In genomic region chr19:17366364-17367090, GRCm38 (mm10) we compare ENCODE assay signal across 24 mouse cellular contexts. TPM values are rescaled to one million over a fixed set of nuclear protein-coding genes. Genes with fewer than 3 reads are reported as not detected.
DNase-seq lines count a peak whose midpoint lies in the region; ATAC-seq and TF ChIP-seq lines count a peak whose summit lies in the region.
"Had no signal": no experiment of that assay in that cellular context is flagged by ENCODE, and none has a peak within 500 bp of the region (broad histone marks: within the 10 kb centered on the region; RNA-seq: fewer than 3 reads in every experiment).

No protein-coding gene starts in this region.

- no peak for TF ChIP-seq POLR2A in kidney, adult 2 months (IDR thresholded peaks at IDR 0.05; ENCODE audit: low read depth, low read length)

- H3K4me3 ChIP-seq in kidney, adult 2 months (ENCODE audit: insufficient read depth, low read depth, low read length), result no peak overlapping the region
- H3K4me3 ChIP-seq in kidney, embryonic 15.5 days (replicated peaks), result no peak overlapping the region
- H3K4me3 ChIP-seq: embryonic facial prominence, embryonic 10.5 days; embryonic facial prominence, embryonic 12.5 days; forebrain, embryonic 13.5 days; forebrain, embryonic 15.5 days had no signal

- peak; percentile 70 for DNase-seq in kidney, adult 2 months
- DNase-seq in kidney, postnatal 10 days, result no peak
- DNase-seq in kidney, adult 9 months, result peak; percentile 56
- no peak for DNase-seq in kidney, postnatal 4 days
- peak; percentile 44 to 51 for DNase-seq in kidney, postnatal 36 days
- DNase-seq: adrenal gland, adult 8-10 months; adrenal gland, postnatal 14 days; adrenal gland, postnatal 36 days; B cell, adult 2 months; cerebellum, adult 11-12 months; cerebellum, adult 2 months; cerebellum, adult 9-10 months; cerebellum, postnatal 10 days; cerebellum, postnatal 25 days had no signal

- no peak for ATAC-seq in kidney, embryonic 15.5 days (replicated peaks; ENCODE audit: low FRiP score)
- ATAC-seq: activated CD4-positive, CD25-positive, alpha-beta regulatory T cell, adult 4 months; CD4-positive, CD25-positive, alpha-beta regulatory T cell, adult 4 months; forebrain, embryonic 13.5 days; forebrain, embryonic 15.5 days; Patski had no signal

- whole genome bisulfite sequencing in kidney, adult 2 months, result 60% methylated on average over 8 of the region's 8 CpGs
- whole genome bisulfite sequencing in kidney, embryonic 15.5 days, result 90% methylated on average over 8 of the region's 8 CpGs

- H3K4me1 ChIP-seq in kidney, adult 2 months (ENCODE audit: control insufficient read depth, insufficient read depth, low read length), result peaks cover 8% of the 10 kb centered on the region; the same call in 1 of the 2 replicates
- no peaks in the 10 kb centered on the region for H3K4me1 ChIP-seq in kidney, embryonic 15.5 days
- H3K4me1 ChIP-seq: embryonic facial prominence, embryonic 10.5 days; embryonic facial prominence, embryonic 12.5 days; forebrain, embryonic 13.5 days; forebrain, embryonic 15.5 days had no signal

- TF ChIP-seq CTCF in kidney, adult 2 months (conservative IDR thresholded peaks at IDR 0.05; ENCODE audit: insufficient read depth, insufficient read length, low read depth, low read length), result no peak

- H3K4me2 ChIP-seq in kidney, embryonic 15.5 days, result no peak overlapping the region
- H3K4me2 ChIP-seq: embryonic facial prominence, embryonic 12.5 days; forebrain, embryonic 13.5 days; forebrain, embryonic 15.5 days had no signal

- H3K9ac ChIP-seq in kidney, embryonic 15.5 days, result no peak overlapping the region
- H3K9ac ChIP-seq: embryonic facial prominence, embryonic 12.5 days; forebrain, embryonic 13.5 days; forebrain, embryonic 15.5 days had no signal

- H3K27ac ChIP-seq in kidney, adult 2 months (ENCODE audit: insufficient read depth, low read depth, low read length), result no peak overlapping the region
- H3K27ac ChIP-seq in kidney, embryonic 15.5 days, result no peak overlapping the region
- H3K27ac ChIP-seq: embryonic facial prominence, embryonic 10.5 days; embryonic facial prominence, embryonic 12.5 days; forebrain, embryonic 13.5 days; forebrain, embryonic 15.5 days had no signal

- H3K9me3 ChIP-seq in kidney, embryonic 15.5 days (replicated peaks), result no peaks in the 10 kb centered on the region
- H3K9me3 ChIP-seq: embryonic facial prominence, embryonic 10.5 days; embryonic facial prominence, embryonic 12.5 days; forebrain, embryonic 13.5 days; forebrain, embryonic 15.5 days; G1E had no signal

- no peaks in the 10 kb centered on the region for H3K27me3 ChIP-seq in kidney, adult 2 months (replicated peaks; ENCODE audit: control insufficient read depth, insufficient read depth, low read length)
- no peaks in the 10 kb centered on the region for H3K27me3 ChIP-seq in kidney, embryonic 15.5 days
- H3K27me3 ChIP-seq: CH12.LX; embryonic facial prominence, embryonic 12.5 days; forebrain, embryonic 13.5 days; forebrain, embryonic 15.5 days; Patski had no signal

- H3K36me3 ChIP-seq in kidney, adult 2 months (ENCODE audit: control insufficient read depth, insufficient read depth, low read length), result no peaks in the 10 kb centered on the region; the same call in 1 of the 2 replicates
- no peaks in the 10 kb centered on the region for H3K36me3 ChIP-seq in kidney, embryonic 15.5 days
- H3K36me3 ChIP-seq: embryonic facial prominence, embryonic 10.5 days; embryonic facial prominence, embryonic 12.5 days; forebrain, embryonic 15.5 days; G1E had no signal

RNA-seq across cellular contexts. Expression of gene Gcnt1, which starts 6.1 kb away (rescaled TPM):
- 158 and 176 TPM in 2 replicates for polyA plus RNA-seq in kidney, adult 2 months (2012; rRNA removed)
- polyA plus RNA-seq in kidney, embryonic 15.5 days (2015; fragmentation: Nextera tagmentation; extraction: Ambion mirVana), result 27.6 and 29.6 TPM in 2 replicates

RNA-seq across cellular contexts. Expression of gene Rfk, which starts 27.3 kb away (rescaled TPM):
- 88.3 and 98.3 TPM in 2 replicates for polyA plus RNA-seq in kidney, adult 2 months (2012; rRNA removed)
- polyA plus RNA-seq in kidney, embryonic 15.5 days (2015; fragmentation: Nextera tagmentation; extraction: Ambion mirVana), result 76.8 and 85.6 TPM in 2 replicates

Comparison
In these comparisons a context has a peak if more than half of its experiments do, and no peak if none do; other contexts are left out.
1. DNase-seq: peak in kidney, adult 2 months (single experiment), kidney, adult 9 months (single experiment) and kidney, postnatal 36 days (2 of 2); none in kidney, postnatal 10 days (single experiment) and kidney, postnatal 4 days (0 of 2).